Mouse (Mus musculus): ENCODE measurements around the gene Zfp69. TPM values are rescaled to one million over a fixed set of nuclear protein-coding genes. Genes with fewer than 3 reads are reported as not detected.

Gene Zfp69
- polyA plus RNA-seq, 1 experiment from 2014 or later = 8.5 TPM

- Histone ChIP-seq H3K4me2 (no peak overlapping the region), H3K9me3 (no peaks in the 10 kb centered on the region), H3K9ac (no peak overlapping the region), H3K36me3 (replicated peaks) (no peaks in the 10 kb centered on the region; the same call in 1 of the 2 replicates), H3K27me3 (replicated peaks) (peaks cover 5% of the 10 kb centered on the region; the same call in 1 of the 2 replicates), H3K27ac (no peak overlapping the region), H3K4me3 (no peak overlapping the region), H3K4me1 (peaks cover 4% of the 10 kb centered on the region; the same call in 1 of the 2 replicates)
- no peak for ATAC-seq (replicated peaks)
- WGBS = 75% methylated on average over 11 of the region's 11 CpGs
Observed at GRCm38 (mm10) chr4:120893656-120894401, 57.7 kb downstream of the Zfp69 start.

- ATAC-seq (replicated peaks) = no peak
- H3K9me3 ChIP-seq = no peaks in the 10 kb centered on the region
Observed at GRCm38 (mm10) chr4:120892516-120892915, 59.0 kb downstream of the Zfp69 start.

GRCm38 (mm10) chr4:120891960-120892359 is 59.5 kb downstream of the Zfp69 start:
- H3K9ac ChIP-seq = no peak overlapping the region
- H3K4me1 ChIP-seq = peaks cover 4% of the 10 kb centered on the region; the same call in 1 of the 2 replicates
- H3K27ac ChIP-seq = no peak overlapping the region
- peaks cover 7% of the 10 kb centered on the region; the same call in 1 of the 2 replicates for H3K27me3 ChIP-seq (replicated peaks)
- H3K36me3 ChIP-seq (replicated peaks) = no peaks in the 10 kb centered on the region; the same call in 1 of the 2 replicates
- H3K9me3 ChIP-seq = no peaks in the 10 kb centered on the region
- no peak overlapping the region for H3K4me2 ChIP-seq
- no peak overlapping the region for H3K4me3 ChIP-seq
- ATAC-seq (replicated peaks) = no peak

More at GRCm38 (mm10) chr4:120892516-120892915, 59.0 kb downstream of the Zfp69 start:
- 56% methylated on average over 1 of the region's 1 CpGs for WGBS
- Histone ChIP-seq H3K4me1 (peaks cover 4% of the 10 kb centered on the region; the same call in 1 of the 2 replicates), H3K36me3 (replicated peaks) (no peaks in the 10 kb centered on the region; the same call in 1 of the 2 replicates), H3K4me3 (no peak overlapping the region), H3K9ac (no peak overlapping the region), H3K27ac (no peak overlapping the region), H3K4me2 (no peak overlapping the region), H3K27me3 (replicated peaks) (peaks cover 7% of the 10 kb centered on the region; the same call in 1 of the 2 replicates)

- ATAC-seq (replicated peaks) = no peak
- Histone ChIP-seq H3K36me3 (replicated peaks) (no peaks in the 10 kb centered on the region; the same call in 1 of the 2 replicates), H3K9ac (no peak overlapping the region), H3K27ac (no peak overlapping the region), H3K4me2 (no peak overlapping the region), H3K9me3 (no peaks in the 10 kb centered on the region), H3K4me1 (peaks cover 4% of the 10 kb centered on the region), H3K4me3 (no peak overlapping the region), H3K27me3 (replicated peaks) (peaks cover 7% of the 10 kb centered on the region; the same call in 1 of the 2 replicates)
- 42% methylated on average over 11 of the region's 11 CpGs for WGBS
Observed at GRCm38 (mm10) chr4:120890754-120891440, 60.6 kb downstream of the Zfp69 start.

GRCm38 (mm10) chr4:120888884-120889283 is 62.6 kb downstream of the Zfp69 start:
- no peak overlapping the region for H3K9ac ChIP-seq
- no peaks in the 10 kb centered on the region for H3K9me3 ChIP-seq
- H3K4me2 ChIP-seq = no peak overlapping the region
- peaks cover 10% of the 10 kb centered on the region for H3K4me1 ChIP-seq
- WGBS = 73% methylated on average over 8 of the region's 8 CpGs
- peaks cover 7% of the 10 kb centered on the region; the same call in 1 of the 2 replicates for H3K27me3 ChIP-seq (replicated peaks)
- ATAC-seq (replicated peaks) = no peak
- no peak overlapping the region for H3K27ac ChIP-seq
- H3K4me3 ChIP-seq = no peak overlapping the region
- no peaks in the 10 kb centered on the region; the same call in 1 of the 2 replicates for H3K36me3 ChIP-seq (replicated peaks)

- H3K36me3 ChIP-seq (replicated peaks) = no peaks in the 10 kb centered on the region; the same call in 1 of the 2 replicates
- no peak overlapping the region for H3K9ac ChIP-seq
- H3K27me3 ChIP-seq (replicated peaks) = peaks cover 7% of the 10 kb centered on the region; the same call in 1 of the 2 replicates
- 26% methylated on average over 8 of the region's 8 CpGs for WGBS
- no peak overlapping the region for H3K4me3 ChIP-seq
- no peak overlapping the region for H3K4me2 ChIP-seq
- no peak overlapping the region for H3K27ac ChIP-seq
- peaks cover 18% of the 10 kb centered on the region for H3K4me1 ChIP-seq
- ATAC-seq (replicated peaks) = peak; percentile 32; the same call in 1 of the 2 replicates
- no peaks in the 10 kb centered on the region for H3K9me3 ChIP-seq
Observed at GRCm38 (mm10) chr4:120887381-120888112, 64.0 kb downstream of the Zfp69 start.

- no peak overlapping the region for H3K4me3 ChIP-seq
- ATAC-seq (replicated peaks) = no peak
- H3K4me1 ChIP-seq = peaks cover 25% of the 10 kb centered on the region
- H3K9me3 ChIP-seq = no peaks in the 10 kb centered on the region
- no peak overlapping the region for H3K27ac ChIP-seq
- WGBS = 92% methylated on average over 5 of the region's 5 CpGs
- no peaks in the 10 kb centered on the region; the same call in 1 of the 2 replicates for H3K36me3 ChIP-seq (replicated peaks)
- no peak overlapping the region for H3K9ac ChIP-seq
- peaks cover 7% of the 10 kb centered on the region; the same call in 1 of the 2 replicates for H3K27me3 ChIP-seq (replicated peaks)
- H3K4me2 ChIP-seq = no peak overlapping the region
Observed at GRCm38 (mm10) chr4:120886811-120887210, 64.7 kb downstream of the Zfp69 start.

GRCm38 (mm10) chr4:120886131-120886530 is 65.4 kb downstream of the Zfp69 start:
- Histone ChIP-seq H3K27me3 (replicated peaks) (peaks cover 7% of the 10 kb centered on the region; the same call in 1 of the 2 replicates), H3K4me2 (no peak overlapping the region), H3K9me3 (no peaks in the 10 kb centered on the region), H3K36me3 (replicated peaks) (no peaks in the 10 kb centered on the region), H3K9ac (no peak overlapping the region), H3K4me3 (no peak overlapping the region), H3K4me1 (peaks cover 31% of the 10 kb centered on the region), H3K27ac (no peak overlapping the region)
- WGBS = 29% methylated on average over 4 of the region's 4 CpGs
- no peak for ATAC-seq (replicated peaks)

GRCm38 (mm10) chr4:120885208-120886120 is 66.0 kb downstream of the Zfp69 start:
- H3K27me3 ChIP-seq (replicated peaks) = peaks cover 7% of the 10 kb centered on the region; the same call in 1 of the 2 replicates
- 42% methylated on average over 13 of the region's 13 CpGs for WGBS
- no peak overlapping the region; the same call in 1 of the 2 replicates for H3K9ac ChIP-seq
- no peaks in the 10 kb centered on the region for H3K36me3 ChIP-seq (replicated peaks)
- H3K4me3 ChIP-seq = no peak overlapping the region
- no peaks in the 10 kb centered on the region for H3K9me3 ChIP-seq
- ATAC-seq (replicated peaks) = no peak
- H3K4me2 ChIP-seq = no peak overlapping the region
- H3K27ac ChIP-seq = no peak overlapping the region
- peaks cover 29% of the 10 kb centered on the region for H3K4me1 ChIP-seq

GRCm38 (mm10) chr4:120882002-120882625 is 69.4 kb downstream of the Zfp69 start:
- Histone ChIP-seq H3K27ac (peak overlapping the region; percentile 51), H3K9ac (no peak overlapping the region), H3K4me3 (no peak overlapping the region), H3K4me1 (peaks cover 29% of the 10 kb centered on the region), H3K4me2 (0 out of 2 replicates have a peak overlapping the region, but pooled peaks have one; percentile 18), H3K9me3 (no peaks in the 10 kb centered on the region), H3K36me3 (replicated peaks) (no peaks in the 10 kb centered on the region), H3K27me3 (replicated peaks) (no peaks in the 10 kb centered on the region)
- 25% methylated on average over 5 of the region's 5 CpGs for WGBS
- peak; percentile 91 for ATAC-seq (replicated peaks)

Measured in midbrain, embryonic 15.5 days (tissue).